Mouse (Mus musculus) liver, embryonic 14.5 days (tissue): ENCODE data around the gene Gdpd4. TPM values are rescaled to one million over a fixed set of nuclear protein-coding genes. Genes with fewer than 3 reads are reported as not detected.

Experiments used
- ATAC-seq: fragments of 200-750 bp; cut with Nextera tagmentation; 2 replicates; pipeline ENCODE4 v1.8.0; 2017; ENCODE audit warnings: moderate number of reproducible peaks, mild to moderate bottlenecking, moderate library complexity; ENCODE audit not compliant: insufficient read depth
- DNase-seq, 3 experiments: peaks; one replicate each; pipeline ENCODE4 v3.0.0-alpha.2; 2012 to 2013; ENCODE audit warnings: low read depth in 3 of 3, low spot score in 3 of 3
- H3K27ac ChIP-seq: fragments of 300-500 bp; sonication (generic); 2 replicates; pipeline ENCODE4 v1.5.1; 2014; ENCODE audit warnings: moderate library complexity, mild to moderate bottlenecking, control low read depth, inconsistent platforms
- H3K27me3 ChIP-seq: fragments of 300-500 bp; sonication (generic); 2 replicates; pipeline ENCODE4 v1.6.1; 2014; ENCODE audit warnings: mild to moderate bottlenecking, low read length, moderate library complexity; ENCODE audit not compliant: control insufficient read depth, insufficient read depth
- H3K36me3 ChIP-seq: fragments of 300-500 bp; sonication (generic); replicated peaks from 2 replicates; pipeline ENCODE4 v1.6.1; 2014; ENCODE audit warnings: low read depth; ENCODE audit not compliant: control insufficient read depth, insufficient read depth
- H3K4me1 ChIP-seq, 2 experiments: fragments of 200-500 bp in 1 of 2; fragments of 300-500 bp in 1 of 2; sonication (generic) in 1 of 2; replicated peaks; 2 replicates each; pipeline ENCODE4 v1.6.1; 2012 to 2014; ENCODE audit warnings: antibody characterized with exemption in 1 of 2, inconsistent platforms in 1 of 2, low read length in 1 of 2; ENCODE audit not compliant: control insufficient read depth in 2 of 2, insufficient read depth in 2 of 2
- H3K4me2 ChIP-seq: fragments of 300-500 bp; sonication (generic); 2 replicates; pipeline ENCODE4 v1.6.1; 2014; ENCODE audit warnings: low read depth, mild to moderate bottlenecking, control low read depth, moderate library complexity
- H3K4me3 ChIP-seq, 2 experiments: fragments of 200-500 bp in 1 of 2; fragments of 300-500 bp in 1 of 2; sonication (generic) in 1 of 2; 2 replicates each; pipeline ENCODE4 v1.5.1; 2012 to 2014; ENCODE audit warnings: low read depth in 2 of 2, low read length in 2 of 2, mild to moderate bottlenecking in 2 of 2, control low read depth in 1 of 2, inconsistent platforms in 1 of 2, moderate library complexity in 1 of 2; ENCODE audit not compliant: insufficient read depth in 1 of 2
- H3K9ac ChIP-seq: fragments of 300-500 bp; sonication (generic); replicated peaks from 2 replicates; pipeline ENCODE4 v1.6.1; 2014; ENCODE audit warnings: mild to moderate bottlenecking, control low read depth, moderate library complexity
- H3K9me3 ChIP-seq: fragments of 300-500 bp; sonication (generic); 2 replicates; pipeline ENCODE4 v1.6.1; 2016; ENCODE audit warnings: low read length, mixed read lengths; ENCODE audit not compliant: control insufficient read depth
- CTCF ChIP-seq: IDR thresholded peaks from 2 replicates; pipeline ENCODE4 v1.5.1; 2016; ENCODE audit warnings: antibody characterized with exemption, low read depth, control low read depth
- EP300 ChIP-seq: IDR thresholded peaks from 2 replicates; pipeline ENCODE4 v1.6.1; 2016; ENCODE audit warnings: antibody characterized with exemption, low read depth
- WGBS: fragments of 180-500 bp; shearing (Covaris S2); extraction: QIAGEN DNeasy Blood & Tissue Kit; methylation state at CpG from one replicate; pipeline ENCODE4 v1.1.7; 2014; ENCODE audit not compliant: insufficient replicate concordance; 5-methylcytosine and 5-hydroxymethylcytosine counted together
- polyA plus RNA-seq, 2 experiments: library from polyadenylated mRNA; depleted of rRNA in 1 of 2; stranded (reverse) in 1 of 2; unstranded in 1 of 2; fragments of >200 nt; fragmentation: Nextera tagmentation in 1 of 2; extraction: Ambion mirVana in 1 of 2; gene quantifications; 2 replicates each; pipeline versions ENCODE4 v1.2.1 to v1.2.3; 2012 to 2014

Gene Gdpd4
- polyA plus RNA-seq (2012; rRNA removed): not detected in 2 replicates
- polyA plus RNA-seq (2014; fragmentation: Nextera tagmentation; extraction: Ambion mirVana): not detected in 2 replicates

DNA sequence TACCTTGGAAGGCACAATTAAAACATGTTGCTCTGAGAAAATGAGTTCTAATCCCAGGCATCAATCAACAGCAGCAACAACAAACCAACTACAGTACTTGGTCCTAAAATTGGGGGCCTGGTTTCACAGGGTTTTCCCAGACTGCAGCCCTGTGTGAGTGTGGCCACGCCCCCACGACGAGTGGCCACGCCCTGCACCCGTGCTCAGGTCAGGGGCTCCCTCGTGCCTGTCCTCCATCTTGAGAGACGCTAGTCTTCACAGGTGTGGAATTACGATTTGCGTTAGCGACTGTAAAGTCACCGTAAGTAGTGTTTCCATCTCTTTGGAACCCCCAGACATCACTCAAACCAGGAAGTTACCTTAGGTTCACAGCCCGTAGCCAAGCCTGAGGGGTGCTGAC, at the start of gene Gdpd4:
Gdpd4 (plus strand) TSS at position 214 of the 400 bp plus-strand sequence.
- no peaks in the 10 kb centered on the region for H3K36me3 ChIP-seq
- no peak within 1 kb of the TSS for H3K4me2 ChIP-seq
- TF ChIP-seq EP300 (no peak), CTCF (no peak)
- no peaks in the 10 kb centered on the region for H3K27me3 ChIP-seq
- 65% methylated on average over 12 of the region's 12 CpGs for WGBS
- ATAC-seq (no peak), DNase-seq (no peak)
- H3K9ac ChIP-seq: no peak within 1 kb of the TSS
- no peaks in the 10 kb centered on the region for H3K9me3 ChIP-seq
- H3K27ac ChIP-seq: no peak within 1 kb of the TSS
- H3K4me3 ChIP-seq: no peak within 1 kb of the TSS
- H3K4me1 ChIP-seq: no peaks in the 10 kb centered on the region

GRCm38 (mm10) chr7:97872396-97872795, 47.4 kb upstream of the Gdpd4 start:
- no peak for ATAC-seq
- Histone ChIP-seq H3K27me3 (no peaks in the 10 kb centered on the region), H3K9ac (no peak overlapping the region), H3K36me3 (no peaks in the 10 kb centered on the region), H3K9me3 (no peaks in the 10 kb centered on the region), H3K4me1 (no peaks in the 10 kb centered on the region), H3K4me3 (no peak overlapping the region), H3K27ac (no peak overlapping the region), H3K4me2 (no peak overlapping the region)
- DNase-seq: no peak
- TF ChIP-seq CTCF (no peak), EP300 (no peak)
- WGBS: 78% methylated on average over 4 of the region's 4 CpGs

GRCm38 (mm10) chr7:97873317-97873716, 46.4 kb upstream of the Gdpd4 start:
- no peak overlapping the region for H3K27ac ChIP-seq
- no peak for TF ChIP-seq EP300
- no peak for TF ChIP-seq CTCF
- no peak overlapping the region for H3K9ac ChIP-seq
- H3K4me2 ChIP-seq: no peak overlapping the region
- H3K4me3 ChIP-seq: no peak overlapping the region
- no peaks in the 10 kb centered on the region for H3K27me3 ChIP-seq
- no peak for ATAC-seq
- no peak for DNase-seq
- H3K4me1 ChIP-seq: no peaks in the 10 kb centered on the region
- H3K9me3 ChIP-seq: no peaks in the 10 kb centered on the region
- no peaks in the 10 kb centered on the region for H3K36me3 ChIP-seq

DNA sequence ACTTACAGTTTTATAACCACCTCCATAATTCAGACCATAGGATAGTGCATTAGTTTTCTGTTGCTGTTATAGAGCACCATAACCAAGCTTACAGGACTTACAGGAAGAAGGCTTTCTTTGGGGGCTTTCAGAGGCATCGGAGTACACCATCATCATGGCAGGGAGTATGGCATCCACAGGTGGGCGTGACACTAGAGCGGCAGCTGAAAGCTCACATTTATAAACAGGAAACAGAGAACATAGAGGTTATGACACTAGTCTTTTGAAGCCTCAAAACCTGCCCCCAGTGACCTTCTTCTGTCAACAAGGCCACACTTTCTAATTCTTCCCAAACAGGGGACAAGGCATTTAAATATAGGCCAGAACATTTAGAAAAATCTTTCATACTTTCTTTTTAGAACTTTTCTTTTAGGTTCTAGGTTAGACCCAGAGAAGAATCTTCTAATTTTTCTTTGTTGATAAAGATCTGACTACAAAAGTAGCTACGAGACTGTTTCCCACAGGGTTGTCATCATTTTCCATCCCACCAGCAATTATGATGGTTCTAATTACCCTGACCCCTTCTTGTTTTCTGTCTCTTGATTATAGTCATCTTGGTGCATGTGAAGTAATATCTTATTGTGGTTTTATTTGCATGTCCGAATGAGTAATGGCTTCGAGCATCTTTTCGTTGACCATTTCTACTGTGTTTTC, 41.8 kb upstream of the Gdpd4 start:
- Histone ChIP-seq H3K36me3 (no peaks in the 10 kb centered on the region), H3K9ac (no peak overlapping the region), H3K4me3 (no peak overlapping the region), H3K27me3 (no peaks in the 10 kb centered on the region), H3K4me1 (no peaks in the 10 kb centered on the region), H3K4me2 (no peak overlapping the region), H3K27ac (no peak overlapping the region), H3K9me3 (no peaks in the 10 kb centered on the region)
- TF ChIP-seq EP300: no peak
- DNase-seq: no peak
- WGBS: 70% methylated on average over 7 of the region's 7 CpGs
- ATAC-seq: no peak

- H3K4me3 ChIP-seq: no peak overlapping the region
- H3K9me3 ChIP-seq: no peaks in the 10 kb centered on the region
- TF ChIP-seq CTCF: no peak
- no peak for TF ChIP-seq EP300
- DNase-seq (no peak), ATAC-seq (no peak)
- H3K27ac ChIP-seq: no peak overlapping the region
- no peak overlapping the region for H3K9ac ChIP-seq
- H3K4me1 ChIP-seq: no peaks in the 10 kb centered on the region
- 42% methylated on average over 3 of the region's 3 CpGs for whole genome bisulfite sequencing
- H3K36me3 ChIP-seq: no peaks in the 10 kb centered on the region
- no peaks in the 10 kb centered on the region for H3K27me3 ChIP-seq
- no peak overlapping the region for H3K4me2 ChIP-seq
Measured at GRCm38 (mm10) chr7:97911646-97912045, 8.1 kb upstream of the Gdpd4 start.
